Comparison of ENCODE assay signal across 24 mouse cellular contexts in genomic region chr5:107067531-107067930, GRCm38 (mm10).
"Had no signal": no experiment of that assay in that cellular context is flagged by ENCODE, and none has a peak within 500 bp of the region (broad histone marks: within the 10 kb centered on the region; RNA-seq: fewer than 3 reads in every experiment).

No protein-coding gene starts in this region.

- H3K9ac ChIP-seq: forebrain, postnatal 0 days; heart, embryonic 13.5 days; heart, embryonic 15.5 days; hindbrain, embryonic 13.5 days; hindbrain, embryonic 15.5 days; limb, embryonic 12.5 days; liver, embryonic 13.5 days; liver, embryonic 15.5 days had no signal

- H3K9me3 ChIP-seq: heart, embryonic 13.5 days; heart, embryonic 15.5 days; hindbrain, embryonic 13.5 days; hindbrain, embryonic 15.5 days; limb, embryonic 10.5 days; limb, embryonic 12.5 days; liver, embryonic 13.5 days; liver, embryonic 15.5 days had no signal

- H3K36me3 ChIP-seq: heart, embryonic 13.5 days; heart, embryonic 15.5 days; hindbrain, embryonic 13.5 days; hindbrain, embryonic 15.5 days; limb, embryonic 10.5 days; limb, embryonic 12.5 days; liver, embryonic 13.5 days; liver, embryonic 15.5 days had no signal

- H3K27ac ChIP-seq: heart, adult 2 months; heart, embryonic 13.5 days; heart, embryonic 15.5 days; hindbrain, embryonic 13.5 days; hindbrain, embryonic 15.5 days; hindbrain, postnatal 0 days; kidney, postnatal 0 days; left cerebral cortex, adult 2 months; limb, embryonic 10.5 days; limb, embryonic 12.5 days; liver, embryonic 13.5 days; liver, embryonic 15.5 days had no signal

- H3K27me3 ChIP-seq: heart, embryonic 15.5 days; hindbrain, embryonic 13.5 days; hindbrain, embryonic 15.5 days; liver, embryonic 13.5 days; liver, embryonic 15.5 days had no signal

- H3K4me1 ChIP-seq: hindbrain, embryonic 13.5 days; hindbrain, embryonic 15.5 days; limb, embryonic 12.5 days; liver, embryonic 13.5 days; liver, embryonic 15.5 days had no signal

- H3K4me2 ChIP-seq: heart, embryonic 11.5 days; heart, embryonic 13.5 days; heart, embryonic 15.5 days; hindbrain, embryonic 13.5 days; hindbrain, embryonic 15.5 days; limb, embryonic 12.5 days; liver, embryonic 11.5 days; liver, embryonic 13.5 days; liver, embryonic 15.5 days had no signal

- DNase-seq: forebrain, postnatal 0 days; gastrocnemius, postnatal 14 days; gastrocnemius, postnatal 36 days; heart, adult 11 months; heart, adult 2 months; heart, postnatal 14 days; heart, postnatal 36 days; kidney, adult 11 months; kidney, adult 8-10 months; kidney, postnatal 14 days; liver; liver, embryonic 13.5 days had no signal

- ATAC-seq: forebrain, postnatal 0 days; hindbrain, postnatal 0 days had no signal

- H3K4me3 ChIP-seq: heart, adult 2 months; heart, embryonic 13.5 days; heart, embryonic 15.5 days; hindbrain, embryonic 13.5 days; hindbrain, embryonic 15.5 days; left cerebral cortex, adult 2 months; limb, embryonic 10.5 days; limb, embryonic 12.5 days; liver, embryonic 13.5 days; liver, embryonic 15.5 days had no signal
